Mouse (Mus musculus) cerebellum, postnatal 4 days (tissue): Measurements from ENCODE around the gene Qtrt1.
A peak's percentile ranks its signal among the peaks of the same experiment; 100 is the strongest.

Experiments
- DNase-seq, 2 experiments: peaks; one replicate each; pipeline ENCODE4 v3.0.0; 2022; ENCODE audit warnings: low spot score in 2 of 2, mixed read lengths in 1 of 2

Qtrt1 gene

DNA sequence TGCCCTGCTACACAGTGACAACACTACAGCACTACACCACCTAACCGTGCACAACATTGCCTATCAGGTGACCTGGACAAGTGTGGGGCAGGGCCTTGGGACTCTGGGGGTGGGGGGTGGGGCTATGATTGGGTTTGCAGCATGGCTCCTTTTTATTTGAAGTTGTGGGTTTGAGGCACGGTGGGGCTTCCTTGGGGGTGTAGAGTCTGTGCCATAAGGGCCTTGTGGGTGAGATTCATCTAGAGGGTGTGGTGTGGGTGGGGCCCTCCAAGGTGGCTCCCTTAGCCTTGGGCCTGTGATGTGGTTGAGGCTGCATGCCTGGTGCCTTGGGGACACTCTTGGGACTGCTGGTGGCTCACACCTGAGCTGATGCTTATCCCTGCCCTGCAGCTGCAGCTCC, 8.0 kb downstream of the Qtrt1 start:
- no peak for DNase-seq

- DNase-seq: peak; percentile 96 to 99
These were observed 13.3 kb downstream of the Qtrt1 start, which contains the start of gene Dnm2 for GRCm38 (mm10) chr9:21424631-21425555. Dnm2 (plus strand) TSS chr9:21424908.

DNA sequence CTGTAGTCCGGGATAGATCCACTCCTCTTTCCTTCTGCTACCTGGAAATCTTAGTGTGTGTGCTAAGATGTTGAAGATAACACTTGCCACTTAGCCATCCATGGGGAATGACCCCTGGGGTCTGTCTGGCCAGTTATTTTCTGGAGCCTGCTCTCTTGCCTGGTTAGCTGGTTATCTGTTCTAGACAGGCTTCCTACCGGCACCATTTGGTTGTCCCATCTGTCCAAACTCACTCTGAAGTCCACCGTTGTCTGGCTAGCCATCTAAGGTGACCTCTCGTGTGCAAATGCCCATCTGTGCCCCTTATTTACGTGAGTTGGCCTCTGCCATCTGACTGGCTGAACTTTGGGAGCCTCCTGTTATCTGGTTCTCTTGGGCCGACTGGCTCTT, 13.9 kb downstream of the Qtrt1 start:
- DNase-seq: no peak

GRCm38 (mm10) chr9:21426013-21426412, 14.4 kb downstream of the Qtrt1 start:
- DNase-seq: no peak

- DNase-seq: no peak
These were observed 14.9 kb downstream of the Qtrt1 start for GRCm38 (mm10) chr9:21426525-21426924.

- no peak for DNase-seq
These were observed 16.1 kb downstream of the Qtrt1 start for GRCm38 (mm10) chr9:21427773-21428172.

DNA sequence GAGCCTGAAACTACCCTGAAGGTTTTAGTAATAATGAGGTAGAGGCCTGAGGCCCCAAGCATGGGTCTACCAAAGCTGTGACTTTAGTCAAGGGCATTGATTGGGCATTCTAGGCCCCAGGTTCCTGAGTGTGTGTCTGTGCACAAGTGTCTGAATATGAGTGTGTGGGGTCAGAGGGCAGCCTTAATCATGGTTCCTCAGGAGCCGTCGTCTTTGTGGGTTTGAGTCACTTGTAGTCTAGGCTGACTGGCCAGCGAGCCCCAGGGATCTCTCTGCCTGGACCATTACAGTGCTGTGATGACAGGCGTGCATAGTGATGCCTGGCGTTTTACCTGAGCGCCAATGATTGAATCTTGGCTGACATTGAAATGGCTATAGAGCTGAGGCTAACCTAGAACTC, 16.5 kb downstream of the Qtrt1 start:
- no peak for DNase-seq

DNA sequence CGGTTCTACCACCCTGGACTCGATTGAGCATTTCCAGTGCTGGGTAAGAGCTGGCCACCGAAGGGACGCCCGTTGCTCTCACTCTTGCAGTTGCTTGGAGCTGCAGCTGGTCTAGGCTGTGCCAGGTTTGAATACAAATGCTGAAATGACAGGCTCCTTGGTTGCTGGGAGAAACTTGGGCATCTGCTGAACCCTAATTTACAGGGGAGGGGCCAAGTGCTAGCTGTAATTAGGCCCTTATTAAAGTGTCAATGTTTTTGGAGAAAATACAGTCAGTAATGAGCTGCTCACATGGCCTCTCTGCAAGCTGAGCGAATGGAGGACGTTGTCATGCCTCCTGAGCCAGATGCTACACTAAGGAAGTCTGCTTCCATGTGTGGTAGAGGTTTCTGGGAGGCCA, 19.1 kb downstream of the Qtrt1 start:
- no peak for DNase-seq

DNA sequence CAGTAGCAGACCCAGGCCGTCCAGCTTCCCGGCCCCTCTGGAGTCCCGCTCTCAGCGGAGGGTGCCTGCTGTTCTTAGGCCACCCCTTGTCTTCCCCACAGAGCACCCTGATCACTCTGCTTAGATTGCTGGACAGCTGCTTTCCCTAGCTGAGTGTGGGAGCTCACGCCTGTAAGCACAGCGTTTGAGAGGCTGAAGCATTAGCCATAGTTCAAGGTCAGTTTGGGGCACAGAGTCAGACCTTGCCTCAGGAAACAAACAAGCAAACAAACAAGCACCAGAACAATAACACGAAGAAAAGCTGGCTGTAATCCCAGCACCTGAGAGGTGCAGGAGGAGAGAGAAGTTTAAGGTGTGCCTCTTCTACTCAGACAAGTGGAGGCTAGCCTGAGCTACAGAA, 20.4 kb downstream of the Qtrt1 start:
- DNase-seq: no peak

- no peak for DNase-seq
These were observed 22.1 kb downstream of the Qtrt1 start for GRCm38 (mm10) chr9:21433766-21434165.

DNA sequence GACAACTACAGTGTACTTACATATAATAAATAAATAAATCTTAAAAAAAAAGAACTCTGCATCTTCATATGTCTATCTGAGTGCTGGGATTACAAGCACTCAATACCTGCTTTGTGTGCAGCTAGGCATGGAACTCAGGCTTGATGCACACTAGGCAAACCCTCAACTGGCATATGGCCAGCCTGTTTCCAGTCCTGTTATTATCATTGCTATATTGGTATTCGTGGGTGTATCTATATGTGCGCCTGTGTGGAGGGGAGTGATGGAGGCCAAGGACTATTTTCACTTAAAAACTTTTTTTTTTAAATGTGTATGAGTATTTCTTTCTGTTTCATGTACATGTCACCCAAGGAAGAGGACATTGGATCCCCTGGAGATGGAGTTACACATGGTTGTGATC, 22.8 kb downstream of the Qtrt1 start:
- DNase-seq: no peak

- no peak for DNase-seq
These were observed 24.4 kb downstream of the Qtrt1 start for GRCm38 (mm10) chr9:21435777-21436635.

GRCm38 (mm10) chr9:21437577-21437976, 25.9 kb downstream of the Qtrt1 start:
- DNase-seq: no peak

DNA sequence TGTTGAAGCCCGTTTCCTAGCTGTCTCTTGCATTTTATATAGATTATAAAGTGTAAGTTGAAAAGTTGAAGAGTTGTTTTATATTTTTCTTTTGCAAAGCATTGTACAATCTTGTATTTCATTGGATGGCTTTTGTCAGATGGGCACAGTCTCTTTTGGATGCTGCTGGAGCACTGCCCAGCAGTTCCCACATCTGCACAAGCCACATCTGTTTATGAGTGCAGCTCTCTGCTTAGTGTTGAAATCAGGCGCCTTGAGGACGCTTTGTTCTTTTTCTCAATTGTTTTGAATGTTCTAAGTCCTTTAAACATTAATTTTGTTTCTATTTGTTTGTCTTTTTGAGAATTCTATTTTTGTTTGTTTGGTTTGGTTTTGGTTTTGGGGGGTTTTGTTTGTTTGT, 26.6 kb downstream of the Qtrt1 start:
- DNase-seq: no peak

- DNase-seq: no peak
These were observed 27.8 kb downstream of the Qtrt1 start for GRCm38 (mm10) chr9:21439456-21439855.

DNA sequence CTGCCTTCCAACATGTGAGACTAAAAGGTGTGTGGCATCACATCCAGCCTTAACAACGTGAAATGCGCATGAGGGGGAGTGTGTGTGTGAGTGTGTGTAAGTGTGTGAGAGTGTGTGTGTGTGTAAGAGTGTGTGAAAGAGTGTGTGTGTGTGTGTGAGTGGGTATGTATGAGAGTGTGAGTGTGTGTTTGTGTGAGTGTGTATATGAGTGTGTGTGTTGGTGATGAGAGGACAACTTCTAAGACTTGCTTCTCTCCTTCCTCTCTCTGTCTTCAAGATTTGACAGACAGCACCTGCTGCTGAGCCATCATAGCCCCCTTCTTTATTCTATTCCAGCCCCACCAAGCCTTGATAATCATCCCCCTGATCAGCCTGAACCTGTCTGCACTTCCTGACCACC, 28.3 kb downstream of the Qtrt1 start:
- no peak for DNase-seq

DNA sequence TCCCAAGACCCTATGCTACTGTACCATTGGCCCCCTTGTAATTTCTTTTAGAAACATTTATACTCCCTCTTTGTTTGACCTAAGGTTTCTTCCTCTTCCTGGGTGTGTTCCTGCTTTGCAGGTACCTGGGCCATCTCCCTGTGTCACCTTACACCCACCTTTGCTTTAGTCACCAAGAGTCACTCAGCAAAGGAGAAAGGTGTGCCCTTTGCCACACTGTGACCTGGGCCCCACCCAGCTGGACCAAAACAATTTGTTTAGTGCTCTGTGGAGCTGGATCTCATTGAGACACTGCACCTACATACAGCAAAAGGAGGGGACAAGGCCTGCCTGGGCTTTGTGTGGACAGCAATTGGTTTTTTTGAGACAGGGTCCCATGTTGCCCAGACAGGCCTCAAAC, 28.8 kb downstream of the Qtrt1 start:
- DNase-seq: no peak

DNA sequence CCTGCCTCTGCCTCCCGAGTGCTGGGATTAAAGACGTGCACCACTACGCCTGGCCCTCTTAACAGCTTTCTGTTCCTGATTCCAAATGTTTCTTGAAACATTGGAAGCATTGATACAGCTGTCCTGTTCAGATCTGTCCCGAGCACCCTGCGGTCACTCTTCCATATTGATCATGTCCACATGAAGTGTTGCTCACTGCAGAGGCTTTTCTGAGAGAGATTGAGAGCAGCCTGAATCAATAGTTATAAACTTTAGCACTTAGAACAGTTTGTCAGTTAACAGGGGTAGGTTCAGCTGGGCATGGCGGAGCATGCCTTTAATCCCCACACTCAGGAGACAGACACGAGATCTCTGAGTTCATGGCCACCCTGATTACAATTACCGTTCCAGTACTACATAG, 32.2 kb downstream of the Qtrt1 start:
- no peak for DNase-seq

DNA sequence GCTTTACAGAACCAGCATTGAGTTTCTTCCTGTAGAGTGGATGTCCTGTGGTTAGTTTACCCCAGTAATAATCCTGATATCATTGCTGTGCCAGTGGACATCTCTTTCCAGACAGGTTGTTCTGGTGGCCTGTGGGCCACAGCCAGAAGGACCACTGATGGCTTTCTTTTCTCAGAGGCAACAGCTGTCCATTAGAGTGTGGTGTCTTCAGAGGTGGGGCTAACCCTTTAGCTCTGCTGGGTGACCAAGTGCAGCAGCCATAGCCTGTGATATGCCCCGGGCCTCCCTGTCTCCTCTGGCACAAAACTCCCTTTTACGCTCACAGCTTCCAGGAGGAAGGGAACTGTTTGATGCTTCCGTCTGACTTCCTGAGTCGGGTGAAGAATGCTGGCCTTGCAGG, 32.9 kb downstream of the Qtrt1 start:
- DNase-seq: no peak

- no peak for DNase-seq
These were observed 33.6 kb downstream of the Qtrt1 start for GRCm38 (mm10) chr9:21445081-21445744.

DNA sequence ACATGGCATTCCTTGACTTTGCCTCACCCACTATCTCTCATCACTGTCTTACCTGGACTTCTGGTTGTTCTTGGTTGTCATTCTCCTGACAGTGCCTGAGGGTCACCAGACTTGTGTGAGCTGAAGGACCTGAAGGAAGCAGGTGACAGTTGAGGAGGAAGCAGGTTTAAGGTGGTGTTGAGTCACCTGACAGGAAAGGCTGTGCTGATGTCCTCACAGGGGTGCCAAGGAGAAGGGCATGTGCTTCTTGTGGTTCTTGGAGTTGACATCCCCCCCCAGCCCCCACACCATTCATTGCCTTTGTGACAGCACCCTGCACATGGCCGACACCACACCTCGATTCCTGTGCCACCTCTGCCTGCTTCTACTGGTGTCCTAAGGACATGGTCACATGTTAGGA, 36.1 kb downstream of the Qtrt1 start:
- DNase-seq: no peak

GRCm38 (mm10) chr9:21449710-21450109, 38.1 kb downstream of the Qtrt1 start:
- no peak for DNase-seq
